Mouse (Mus musculus): ENCODE data around the gene Lamc2. TPM values are rescaled to one million over a fixed set of nuclear protein-coding genes. Genes with fewer than 3 reads are reported as not detected.

The Lamc2 gene
- polyA plus RNA-seq, 1 experiment: 1.3 TPM

DNA sequence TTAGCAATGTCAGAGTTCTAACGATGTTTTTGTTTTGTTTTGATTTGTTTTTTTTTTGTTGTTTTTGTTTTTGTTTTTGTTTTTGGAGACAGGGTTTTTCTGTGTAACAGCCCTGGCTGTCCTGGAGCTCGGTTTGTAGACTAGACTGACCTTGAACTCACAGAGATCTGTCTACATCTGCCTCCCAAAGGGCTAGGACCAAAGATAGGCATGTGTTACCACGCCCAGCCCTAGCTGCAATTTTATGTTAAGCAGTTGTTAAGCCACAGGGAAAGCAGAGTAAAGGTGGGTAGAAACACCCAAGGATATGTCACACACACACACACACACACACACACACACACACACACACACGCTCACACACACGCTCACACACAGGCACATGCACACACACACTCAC, 76.9 kb downstream of the Lamc2 start:
- WGBS: 84% methylated on average over 5 of the region's 5 CpGs
- DNase-seq: no peak
- Histone ChIP-seq H3K27me3 (ENCODE audit: control insufficient read depth, insufficient read depth, low read length) (no peaks in the 10 kb centered on the region), H3K4me1 (ENCODE audit: control insufficient read depth, insufficient read depth, low read length) (peaks cover 8% of the 10 kb centered on the region), H3K27ac (ENCODE audit: insufficient read depth, low read length) (no peak overlapping the region), H3K4me3 (replicated peaks; ENCODE audit: insufficient read depth, low read depth, low read length) (no peak overlapping the region)
- TF ChIP-seq CTCF (IDR thresholded peaks at IDR 0.05; ENCODE audit: borderline replicate concordance, insufficient read depth, low read depth, low read length) (no peak), POLR2A (IDR thresholded peaks at IDR 0.05; ENCODE audit: borderline replicate concordance, insufficient read depth, low read length) (no peak)

DNA sequence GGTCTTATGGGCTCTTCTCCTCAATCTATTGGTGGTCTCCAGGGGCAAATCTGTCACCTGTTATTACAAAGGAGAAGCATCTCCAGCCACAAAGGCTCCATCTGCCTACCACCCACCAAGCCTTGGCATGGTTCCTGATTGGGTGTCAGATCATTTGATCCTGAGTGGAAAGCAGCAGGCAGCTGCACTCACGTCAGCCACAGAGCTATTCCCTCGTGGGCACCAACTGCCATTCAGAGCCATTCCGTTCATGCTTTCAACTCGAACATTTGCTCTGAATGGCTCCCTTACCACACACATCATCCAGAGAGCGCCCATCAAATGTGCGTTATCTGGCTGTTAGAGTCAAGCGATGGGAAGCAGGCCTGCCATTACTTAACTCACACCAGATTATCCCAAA, 78.4 kb downstream of the Lamc2 start:
- DNase-seq: peak; percentile 64 to 66
- 17% methylated on average over 7 of the region's 7 CpGs for WGBS
- H3K4me3 ChIP-seq (replicated peaks; ENCODE audit: insufficient read depth, low read depth, low read length): no peak overlapping the region
- H3K27ac ChIP-seq (ENCODE audit: insufficient read depth, low read length): no peak overlapping the region
- H3K27me3 ChIP-seq (ENCODE audit: control insufficient read depth, insufficient read depth, low read length): no peaks in the 10 kb centered on the region
- TF ChIP-seq CTCF (IDR thresholded peaks at IDR 0.05; ENCODE audit: borderline replicate concordance, insufficient read depth, low read depth, low read length) (no peak), POLR2A (IDR thresholded peaks at IDR 0.05; ENCODE audit: borderline replicate concordance, insufficient read depth, low read length) (no peak)
- peaks cover 8% of the 10 kb centered on the region for H3K4me1 ChIP-seq (ENCODE audit: control insufficient read depth, insufficient read depth, low read length)

DNA sequence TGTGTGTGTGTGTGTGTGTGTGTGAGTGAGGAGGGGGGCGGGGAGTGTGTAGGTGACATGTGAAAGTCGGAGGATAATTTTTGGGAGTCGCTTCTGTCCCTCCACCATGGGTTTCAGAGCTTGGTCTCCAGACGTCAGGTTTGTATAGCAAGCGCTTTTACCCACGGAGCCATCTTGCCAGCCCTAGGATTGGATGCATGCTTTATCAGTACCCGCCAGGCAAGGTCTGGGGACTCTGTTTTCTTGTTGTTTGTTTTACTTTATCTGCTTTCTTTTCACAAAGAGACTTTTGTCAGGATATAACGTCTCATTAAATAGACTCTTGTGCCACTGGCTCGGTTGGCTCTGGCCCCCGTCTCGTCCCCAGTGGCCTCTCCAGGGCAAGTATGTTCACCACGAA, 81.4 kb downstream of the Lamc2 start:
- Histone ChIP-seq H3K27me3 (ENCODE audit: control insufficient read depth, insufficient read depth, low read length) (no peaks in the 10 kb centered on the region), H3K4me1 (ENCODE audit: control insufficient read depth, insufficient read depth, low read length) (peaks cover 8% of the 10 kb centered on the region), H3K27ac (ENCODE audit: insufficient read depth, low read length) (no peak overlapping the region), H3K4me3 (replicated peaks; ENCODE audit: insufficient read depth, low read depth, low read length) (no peak overlapping the region)
- TF ChIP-seq POLR2A (IDR thresholded peaks at IDR 0.05; ENCODE audit: borderline replicate concordance, insufficient read depth, low read length) (no peak), CTCF (IDR thresholded peaks at IDR 0.05; ENCODE audit: borderline replicate concordance, insufficient read depth, low read depth, low read length) (no peak)
- no peak for DNase-seq
- WGBS: 76% methylated on average over 12 of the region's 12 CpGs

DNA sequence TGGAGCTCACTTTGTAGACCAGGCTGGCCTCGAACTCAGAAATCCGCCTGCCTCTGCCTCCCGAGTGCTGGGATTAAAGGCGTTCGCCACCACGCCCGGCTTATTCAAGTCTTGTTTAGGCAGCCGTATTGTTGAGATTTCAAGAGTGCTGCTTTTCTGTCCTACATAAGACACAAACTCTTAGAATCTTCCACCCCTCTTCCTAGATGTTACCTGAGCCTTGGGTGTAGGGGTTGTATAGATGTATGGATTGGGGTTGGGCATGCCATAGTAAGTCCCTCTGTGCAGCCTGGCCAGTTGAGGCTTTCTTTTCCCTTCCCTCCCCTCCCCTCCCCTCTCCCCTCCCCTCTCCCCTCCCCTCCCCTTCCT, 83.1 kb downstream of the Lamc2 start:
- WGBS: 98% methylated on average over 8 of the region's 8 CpGs
- DNase-seq: no peak
- Histone ChIP-seq H3K27me3 (ENCODE audit: control insufficient read depth, insufficient read depth, low read length) (no peaks in the 10 kb centered on the region), H3K4me1 (ENCODE audit: control insufficient read depth, insufficient read depth, low read length) (peaks cover 8% of the 10 kb centered on the region), H3K27ac (ENCODE audit: insufficient read depth, low read length) (no peak overlapping the region), H3K4me3 (replicated peaks; ENCODE audit: insufficient read depth, low read depth, low read length) (no peak overlapping the region)
- TF ChIP-seq CTCF (IDR thresholded peaks at IDR 0.05; ENCODE audit: borderline replicate concordance, insufficient read depth, low read depth, low read length) (no peak), POLR2A (IDR thresholded peaks at IDR 0.05; ENCODE audit: borderline replicate concordance, insufficient read depth, low read length) (no peak)

DNA sequence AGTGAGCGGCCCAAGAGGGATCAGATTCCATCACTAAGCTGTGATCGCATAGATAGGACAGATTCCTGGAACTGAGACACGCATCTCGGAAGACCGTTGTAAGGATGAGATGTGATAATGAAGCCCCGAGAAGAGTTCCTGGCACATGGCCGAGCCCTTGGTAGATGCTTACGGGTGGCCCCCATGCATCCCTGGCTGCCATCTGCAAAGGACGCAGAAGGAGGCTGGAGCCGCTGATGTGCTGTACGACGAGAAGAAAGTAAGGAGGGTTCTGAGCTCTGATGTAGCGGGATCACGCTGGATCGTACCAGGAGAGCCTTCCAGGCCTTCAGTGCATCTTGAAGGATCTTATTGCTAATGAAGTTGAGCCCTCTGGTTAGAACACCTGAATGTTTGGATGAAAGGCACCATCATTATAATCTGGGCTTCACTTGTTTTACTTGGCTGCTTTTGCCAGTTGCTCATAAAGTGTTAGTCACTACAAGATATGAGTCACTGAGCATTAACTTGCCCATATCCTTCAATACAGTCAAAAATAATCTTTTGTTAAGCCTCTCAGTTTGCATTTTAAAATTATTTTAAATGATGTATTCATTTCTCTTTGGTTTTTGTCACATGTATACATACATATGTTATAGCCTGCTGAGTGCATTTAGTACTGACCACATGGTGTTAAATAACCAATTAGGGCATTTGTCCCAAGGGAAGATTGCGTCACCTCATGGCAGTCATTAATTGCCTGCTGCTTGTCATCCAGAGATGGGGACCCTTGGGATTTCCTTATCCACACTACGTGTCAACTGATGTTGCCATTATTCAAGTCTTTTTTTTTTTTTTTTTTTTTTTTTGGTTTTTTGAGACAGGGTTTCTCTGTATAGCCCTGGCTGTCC, 83.7 kb downstream of the Lamc2 start:
- H3K4me3 ChIP-seq (replicated peaks; ENCODE audit: insufficient read depth, low read depth, low read length): no peak overlapping the region
- DNase-seq: no peak
- no peak for TF ChIP-seq CTCF (IDR thresholded peaks at IDR 0.05; ENCODE audit: borderline replicate concordance, insufficient read depth, low read depth, low read length)
- TF ChIP-seq POLR2A (IDR thresholded peaks at IDR 0.05; ENCODE audit: borderline replicate concordance, insufficient read depth, low read length): no peak
- no peak overlapping the region for H3K27ac ChIP-seq (ENCODE audit: insufficient read depth, low read length)
- H3K4me1 ChIP-seq (ENCODE audit: control insufficient read depth, insufficient read depth, low read length): peaks cover 2% of the 10 kb centered on the region; the same call in 1 of the 2 replicates
- WGBS: 81% methylated on average over 17 of the region's 17 CpGs
- H3K27me3 ChIP-seq (ENCODE audit: control insufficient read depth, insufficient read depth, low read length): no peaks in the 10 kb centered on the region

DNA sequence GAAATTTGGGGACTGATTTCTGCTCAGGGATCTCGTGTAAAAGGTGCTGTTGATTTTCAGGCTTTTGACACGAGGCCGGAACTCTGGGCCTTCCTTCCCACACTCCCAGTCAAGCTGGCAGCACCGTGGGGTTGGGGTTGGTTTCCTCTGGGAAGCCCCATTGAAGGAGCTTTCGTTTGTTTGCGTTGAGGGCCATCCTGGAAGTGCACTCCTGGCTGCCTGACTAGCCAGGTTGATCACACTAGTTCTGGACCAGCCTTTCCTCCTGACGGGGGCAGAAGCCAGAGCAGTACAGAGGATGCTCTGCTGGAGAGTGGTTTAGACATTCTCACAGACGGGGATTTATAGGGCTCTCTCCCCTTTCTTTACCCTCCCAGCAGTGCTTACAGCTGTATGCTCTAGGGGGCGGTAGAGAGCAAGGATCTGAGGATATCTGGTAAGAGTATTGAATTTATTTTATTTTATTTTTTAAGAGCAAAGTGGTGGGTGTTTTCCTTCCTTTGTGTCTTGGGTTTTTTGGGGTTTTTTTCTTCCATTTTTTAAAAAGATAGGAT, 84.8 kb downstream of the Lamc2 start:
- TF ChIP-seq CTCF (IDR thresholded peaks at IDR 0.05; ENCODE audit: borderline replicate concordance, insufficient read depth, low read depth, low read length): peak; percentile 51; the same call in 1 of the 2 replicates
- TF ChIP-seq POLR2A (IDR thresholded peaks at IDR 0.05; ENCODE audit: borderline replicate concordance, insufficient read depth, low read length): no peak
- Histone ChIP-seq H3K4me3 (replicated peaks; ENCODE audit: insufficient read depth, low read depth, low read length) (no peak overlapping the region), H3K4me1 (ENCODE audit: control insufficient read depth, insufficient read depth, low read length) (no peaks in the 10 kb centered on the region), H3K27me3 (ENCODE audit: control insufficient read depth, insufficient read depth, low read length) (no peaks in the 10 kb centered on the region), H3K27ac (ENCODE audit: insufficient read depth, low read length) (no peak overlapping the region)
- DNase-seq: peak; percentile 38 to 55
- WGBS: 50% methylated on average over 9 of the region's 9 CpGs

DNA sequence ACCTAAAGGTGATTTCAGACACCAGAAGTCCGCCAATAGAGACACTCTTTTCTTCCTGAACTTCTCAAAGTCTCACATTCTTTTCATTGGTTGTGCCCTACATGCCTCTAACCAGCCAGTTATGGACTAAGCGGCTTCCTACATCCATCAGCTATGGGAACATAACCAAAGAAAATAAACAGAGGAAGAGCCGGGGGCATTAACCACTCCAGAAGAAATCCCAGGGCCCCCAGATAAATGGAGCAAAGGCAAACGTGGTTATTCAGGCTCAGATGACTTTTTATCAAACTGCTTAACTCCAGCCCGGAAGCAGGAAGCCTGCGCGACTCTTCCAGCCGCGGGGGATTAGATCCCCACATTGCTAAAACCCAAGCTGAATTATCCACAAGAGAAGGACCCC, 85.3 kb downstream of the Lamc2 start:
- 69% methylated on average over 9 of the region's 9 CpGs for WGBS
- no peak for DNase-seq

DNA sequence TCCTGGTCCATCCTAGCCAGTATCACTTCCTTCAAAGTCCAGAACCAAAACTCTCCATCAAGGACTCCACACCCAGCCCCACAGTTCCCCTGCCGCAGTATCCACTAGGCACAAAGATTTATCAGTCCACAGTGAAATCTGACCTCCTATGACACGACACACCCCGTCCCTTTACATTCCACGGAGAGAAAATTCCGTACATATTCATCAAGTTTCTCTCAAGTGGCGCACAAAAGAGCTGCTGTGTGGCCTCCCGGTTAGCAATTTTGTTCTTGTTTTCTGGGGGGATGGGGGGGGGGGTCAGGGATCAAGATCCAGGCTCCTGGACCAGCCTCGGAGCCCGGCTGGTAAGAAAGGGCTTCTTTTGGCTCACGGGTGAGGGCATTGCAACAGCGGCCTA, 87.7 kb downstream of the Lamc2 start:
- Histone ChIP-seq H3K27ac (ENCODE audit: insufficient read depth, low read length) (no peak overlapping the region), H3K4me3 (replicated peaks; ENCODE audit: insufficient read depth, low read depth, low read length) (no peak overlapping the region), H3K4me1 (ENCODE audit: control insufficient read depth, insufficient read depth, low read length) (no peaks in the 10 kb centered on the region), H3K27me3 (ENCODE audit: control insufficient read depth, insufficient read depth, low read length) (no peaks in the 10 kb centered on the region)
- WGBS: 68% methylated on average over 11 of the region's 11 CpGs
- TF ChIP-seq CTCF (IDR thresholded peaks at IDR 0.05; ENCODE audit: borderline replicate concordance, insufficient read depth, low read depth, low read length) (no peak), POLR2A (IDR thresholded peaks at IDR 0.05; ENCODE audit: borderline replicate concordance, insufficient read depth, low read length) (no peak)
- no peak for DNase-seq

More for the DNA sequence above, 85.3 kb downstream of the Lamc2 start:
- Histone ChIP-seq H3K4me1 (ENCODE audit: control insufficient read depth, insufficient read depth, low read length) (no peaks in the 10 kb centered on the region), H3K27me3 (ENCODE audit: control insufficient read depth, insufficient read depth, low read length) (no peaks in the 10 kb centered on the region), H3K4me3 (replicated peaks; ENCODE audit: insufficient read depth, low read depth, low read length) (no peak overlapping the region), H3K27ac (ENCODE audit: insufficient read depth, low read length) (no peak overlapping the region)
- TF ChIP-seq CTCF (IDR thresholded peaks at IDR 0.05; ENCODE audit: borderline replicate concordance, insufficient read depth, low read depth, low read length) (no peak), POLR2A (IDR thresholded peaks at IDR 0.05; ENCODE audit: borderline replicate concordance, insufficient read depth, low read length) (no peak)
